Mouse (Mus musculus) testis, postnatal 10 days (tissue): ENCODE results near the gene C130079G13Rik.
"Not testable (repeated sequence)": the region's sequence is repeated elsewhere in the genome, so short reads cannot be mapped to it uniquely, and the experiment has no call there.

Experiments used
- DNase-seq: peaks from one replicate; pipeline ENCODE4 v3.0.0; 2021; ENCODE audit warnings: low spot score

The C130079G13Rik gene

DNA sequence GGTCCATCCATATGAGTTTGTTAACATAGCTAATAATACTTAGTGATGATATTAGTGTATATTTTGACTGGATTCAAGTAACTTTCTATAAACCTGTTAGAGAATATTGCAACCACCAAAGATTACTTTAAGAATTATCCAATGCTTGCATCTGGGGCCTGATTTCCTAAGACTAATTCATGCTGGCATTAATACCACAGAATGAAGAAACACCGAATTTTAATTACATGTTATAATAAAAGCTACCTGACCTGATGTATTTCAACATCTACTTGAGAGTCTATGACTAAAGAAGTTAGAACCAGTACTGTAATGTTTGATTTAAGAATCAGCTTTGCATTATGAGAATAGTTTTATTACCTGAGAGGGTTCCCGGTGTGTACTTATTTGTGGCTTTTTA is at the start of gene C130079G13Rik:
C130079G13Rik (plus strand) TSS at position 301 of the 400 bp plus-strand sequence.
- no peak for DNase-seq

DNA sequence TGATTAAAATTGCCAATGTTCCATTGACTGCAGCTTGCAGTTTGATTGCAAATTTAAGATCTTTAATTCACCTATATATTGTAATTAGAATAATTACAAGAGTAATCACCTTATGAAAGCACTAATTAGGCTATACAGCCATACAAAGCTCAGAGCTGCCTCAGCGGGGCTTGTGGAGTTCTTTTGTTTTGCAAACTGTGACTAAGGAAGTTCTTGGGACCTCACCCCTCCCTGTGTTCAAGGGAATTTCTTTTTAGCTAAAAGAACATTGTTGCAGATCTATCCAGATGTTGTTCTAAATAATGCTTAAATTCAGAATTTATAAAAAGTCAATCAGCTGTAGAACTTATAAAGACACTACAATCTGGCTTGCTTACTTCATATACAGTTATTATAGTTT is 47.4 kb upstream of the C130079G13Rik start:
- DNase-seq, result not testable (repeated sequence)

DNA sequence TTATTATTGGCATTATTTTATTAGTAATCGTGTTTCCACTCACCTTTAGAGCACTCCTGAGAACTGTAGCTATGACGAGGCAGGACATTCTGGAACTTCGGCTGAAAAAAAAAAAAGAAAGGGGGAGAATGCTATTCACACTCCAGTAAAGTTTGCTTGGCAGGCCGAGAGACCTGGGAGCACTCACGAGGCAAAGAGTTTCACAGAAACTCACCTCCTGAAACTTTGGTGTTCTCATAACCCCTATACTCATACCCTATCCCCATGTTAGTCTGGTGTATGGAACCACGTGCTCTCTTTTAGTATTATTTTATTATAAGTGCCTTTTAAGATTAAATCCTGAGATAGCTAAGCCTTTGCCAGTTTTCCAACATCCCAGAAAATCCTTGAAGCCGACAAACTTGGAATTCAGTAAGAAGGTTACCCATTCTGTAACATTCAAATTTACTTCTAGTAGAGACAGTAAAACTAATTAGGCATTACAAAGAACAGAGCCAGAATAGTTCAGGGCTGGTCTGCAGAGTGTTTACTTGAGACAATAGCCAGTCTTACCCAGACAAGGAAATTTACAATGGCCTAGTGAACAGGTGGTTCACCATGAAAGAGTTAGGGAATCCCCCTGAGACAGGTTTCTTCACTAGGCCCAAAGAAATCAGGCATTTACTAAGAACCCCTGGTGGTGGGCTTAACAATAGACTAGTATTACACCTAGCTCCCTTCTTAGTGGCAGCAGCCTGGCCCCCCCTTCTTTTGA is 45.0 kb upstream of the C130079G13Rik start:
- not testable (repeated sequence) for DNase-seq

DNA sequence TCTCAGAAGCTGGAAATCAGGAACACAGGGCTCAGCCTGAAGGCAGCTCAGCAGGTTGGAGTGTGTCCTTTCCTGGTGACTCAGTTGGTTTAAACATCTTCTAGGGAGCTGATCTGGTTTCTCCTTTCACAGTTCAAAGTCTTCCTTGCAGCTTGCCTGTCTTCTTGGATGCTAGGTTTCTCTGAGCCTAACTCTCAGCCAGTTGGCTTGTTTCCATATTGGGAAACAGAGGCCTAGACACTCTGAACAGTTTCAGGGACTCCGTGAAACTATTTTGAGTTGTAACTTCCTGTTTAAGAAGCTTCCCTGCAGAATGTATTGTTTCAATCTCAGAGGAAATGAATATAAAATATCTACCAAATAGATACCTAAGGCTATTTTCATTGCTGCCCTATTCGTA is 31.7 kb upstream of the C130079G13Rik start:
- no peak for DNase-seq

DNA sequence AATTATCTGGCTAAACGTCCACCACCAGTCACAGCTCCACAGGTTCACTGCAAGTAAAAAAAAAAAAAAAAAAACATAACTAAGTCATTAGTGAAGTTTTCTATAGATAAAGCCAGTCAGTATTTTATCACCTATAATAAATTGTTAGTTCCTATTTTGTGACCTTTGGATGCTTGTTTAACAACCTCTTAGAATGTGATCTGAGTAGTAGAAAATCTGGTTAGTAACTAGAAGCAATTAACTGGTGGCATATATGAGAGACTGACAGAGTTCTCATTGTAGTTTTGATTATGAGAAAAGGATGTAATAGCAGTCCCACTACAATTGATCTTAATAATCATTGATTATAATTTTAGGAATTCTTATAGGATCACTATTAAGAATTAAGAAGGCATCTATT is 9.6 kb downstream of the C130079G13Rik start:
- DNase-seq, result no peak

DNA sequence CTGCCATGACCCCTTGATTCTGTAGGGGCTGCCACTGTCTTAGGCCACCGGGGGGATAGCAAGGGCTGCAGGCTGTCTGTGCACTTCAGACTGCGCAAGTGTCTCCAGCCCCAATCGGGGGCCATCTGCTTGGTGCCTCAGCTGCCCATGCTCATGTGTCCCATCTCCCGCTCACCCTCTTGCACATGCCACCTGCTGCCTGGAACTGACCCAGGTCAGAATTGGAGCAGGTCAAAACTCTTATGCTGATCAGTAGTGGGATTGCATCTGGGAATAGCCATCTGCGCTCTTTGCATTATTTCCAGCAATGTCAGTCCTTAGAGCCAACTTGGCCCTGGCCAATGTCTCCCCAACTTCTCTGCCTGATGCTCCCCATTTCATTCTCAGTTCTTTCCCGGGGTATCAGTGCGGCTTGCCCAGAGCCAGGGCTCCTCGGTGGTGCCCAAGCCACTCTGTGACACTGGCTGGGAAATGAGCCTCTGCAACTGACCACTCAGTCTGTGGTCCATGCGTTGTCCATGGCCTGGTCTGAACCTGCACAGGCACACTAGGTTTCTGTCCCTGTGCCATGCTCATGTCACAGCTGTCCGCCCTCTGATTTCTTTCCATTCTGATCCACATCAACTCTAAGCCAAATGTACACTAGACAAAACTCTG is 22.4 kb downstream of the C130079G13Rik start:
- no peak for DNase-seq

DNA sequence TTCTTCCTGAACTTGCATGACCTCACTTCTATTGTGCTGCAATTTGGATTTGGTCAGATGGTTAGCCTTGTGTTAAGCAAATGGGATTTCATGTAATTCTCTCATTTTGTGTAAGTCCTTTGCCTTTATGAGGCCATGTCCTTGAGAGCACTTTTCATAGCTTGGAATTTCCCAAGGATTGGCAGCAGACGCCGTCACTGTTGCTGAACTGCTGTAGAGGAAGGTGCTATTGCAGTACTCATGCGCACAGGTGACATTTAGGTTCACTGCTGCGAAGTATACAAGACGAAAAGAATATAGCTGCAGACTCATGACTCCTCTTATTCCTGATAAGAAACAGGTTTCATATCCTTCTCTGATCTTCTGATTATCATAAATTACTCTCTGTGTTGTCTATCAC is 45.9 kb downstream of the C130079G13Rik start:
- DNase-seq, result no peak

DNA sequence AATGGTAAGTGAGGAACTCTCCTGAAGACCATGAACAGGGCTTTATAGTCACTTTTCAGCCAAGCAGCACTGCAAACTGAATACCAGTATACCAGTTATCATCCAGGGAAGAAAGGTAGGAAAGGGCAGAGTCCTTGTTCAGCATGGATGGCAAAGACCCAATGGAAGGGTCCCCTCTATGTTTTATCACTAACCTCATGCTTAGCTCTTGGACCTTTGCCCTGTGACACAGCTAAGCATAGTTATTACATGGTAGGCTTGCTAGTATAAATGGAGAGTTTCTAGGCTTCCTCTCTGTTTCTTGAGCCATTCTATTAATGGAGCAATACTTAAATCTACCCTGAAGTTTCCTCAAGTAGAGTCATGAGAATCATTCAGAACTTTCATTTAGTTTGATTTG is 49.6 kb downstream of the C130079G13Rik start:
- no peak for DNase-seq
